11 mouse cellular contexts compared by ENCODE assay signal in genomic region chr8:95704538-95704937, GRCm38 (mm10). TPM values are rescaled to one million over a fixed set of nuclear protein-coding genes. Genes with fewer than 3 reads are reported as not detected.
DNase-seq lines count a peak whose midpoint lies in the region; ATAC-seq and TF ChIP-seq lines count a peak whose summit lies in the region.
"Had no signal": no experiment of that assay in that cellular context is flagged by ENCODE, and none has a peak within 500 bp of the region (broad histone marks: within the 10 kb centered on the region; RNA-seq: fewer than 3 reads in every experiment).

No protein-coding gene starts in this region.

- no peak for TF ChIP-seq CTCF in lung, adult 2 months (IDR thresholded peaks at IDR 0.05; ENCODE audit: insufficient read depth, low read length)

- no peak for TF ChIP-seq POLR2A in lung, adult 2 months (IDR thresholded peaks at IDR 0.05; ENCODE audit: borderline replicate concordance, extremely low read depth, low read depth, low read length)

- H3K9ac ChIP-seq in hindbrain, embryonic 11.5 days (ENCODE audit: low read depth, low read length) = no peak overlapping the region
- H3K9ac ChIP-seq in forebrain, embryonic 15.5 days (replicated peaks) = no peak overlapping the region
- H3K9ac ChIP-seq in midbrain, embryonic 14.5 days (replicated peaks; ENCODE audit: low read length) = peak overlapping the region; percentile 80; the same call in 1 of the 2 replicates
- H3K9ac ChIP-seq: liver, embryonic 12.5 days had no signal

- 88% methylated on average over 3 of the region's 3 CpGs for WGBS in hindbrain, embryonic 10.5 days
- 91% methylated on average over 3 of the region's 3 CpGs for WGBS in hindbrain, embryonic 11.5 days
- 92% methylated on average over 3 of the region's 3 CpGs for WGBS in forebrain, embryonic 15.5 days
- WGBS in midbrain, embryonic 14.5 days = 94% methylated on average over 3 of the region's 3 CpGs
- 95% methylated on average over 3 of the region's 3 CpGs for WGBS in lung, adult 2 months

- no peak for ATAC-seq in hindbrain, embryonic 11.5 days (ENCODE audit: low FRiP score)
- ATAC-seq in forebrain, embryonic 15.5 days (replicated peaks) = no peak
- ATAC-seq in midbrain, embryonic 14.5 days (ENCODE audit: low FRiP score, low TSS enrichment) = no peak
- ATAC-seq in megakaryocyte-erythroid progenitor cell, adult 5-6 weeks (replicated peaks; ENCODE audit: low FRiP score, low TSS enrichment, poor library complexity, severe bottlenecking) = no peak

- peaks cover 18% of the 10 kb centered on the region for H3K27me3 ChIP-seq in hindbrain, embryonic 10.5 days (ENCODE audit: insufficient read depth, poor library complexity, severe bottlenecking)
- H3K27me3 ChIP-seq in hindbrain, embryonic 11.5 days (ENCODE audit: control insufficient read depth, insufficient read depth, low read length) = no peaks in the 10 kb centered on the region
- no peaks in the 10 kb centered on the region for H3K27me3 ChIP-seq in forebrain, embryonic 15.5 days
- H3K27me3 ChIP-seq in midbrain, embryonic 14.5 days (ENCODE audit: control insufficient read depth, insufficient read depth, low read length) = no peaks in the 10 kb centered on the region

- peak; percentile 59 for DNase-seq in cerebellum, adult 9-10 months
- no peak for DNase-seq in cerebellum, postnatal 25 days
- DNase-seq in hindbrain, embryonic 10.5 days (ENCODE audit: low spot score) = no peak
- DNase-seq in hindbrain, embryonic 11.5 days (ENCODE audit: low spot score) = no peak
- DNase-seq in midbrain, embryonic 14.5 days = no peak
- DNase-seq in lung, adult 2 months = no peak

- no peaks in the 10 kb centered on the region for H3K36me3 ChIP-seq in hindbrain, embryonic 10.5 days
- no peaks in the 10 kb centered on the region; the same call in 1 of the 2 replicates for H3K36me3 ChIP-seq in hindbrain, embryonic 11.5 days (ENCODE audit: control insufficient read depth, insufficient read depth, low read length)
- H3K36me3 ChIP-seq in forebrain, embryonic 15.5 days = peaks cover 16% of the 10 kb centered on the region
- peaks cover 35% of the 10 kb centered on the region for H3K36me3 ChIP-seq in midbrain, embryonic 14.5 days (ENCODE audit: control insufficient read depth, insufficient read depth, low read length)
- H3K36me3 ChIP-seq: liver, embryonic 12.5 days had no signal

- H3K4me2 ChIP-seq in hindbrain, embryonic 11.5 days (replicated peaks; ENCODE audit: low read depth, low read length) = no peak overlapping the region
- H3K4me2 ChIP-seq in forebrain, embryonic 15.5 days (replicated peaks) = peak overlapping the region; percentile 97; the same call in 1 of the 2 replicates
- peak overlapping the region; percentile 86 for H3K4me2 ChIP-seq in midbrain, embryonic 14.5 days (ENCODE audit: low read length)

- H3K27ac ChIP-seq in hindbrain, embryonic 10.5 days = no peak overlapping the region
- H3K27ac ChIP-seq in hindbrain, embryonic 11.5 days (ENCODE audit: low read depth, low read length) = no peak overlapping the region
- no peak overlapping the region for H3K27ac ChIP-seq in forebrain, embryonic 15.5 days (replicated peaks)
- no peak overlapping the region for H3K27ac ChIP-seq in midbrain, embryonic 14.5 days (replicated peaks; ENCODE audit: low read depth, low read length)
- H3K27ac ChIP-seq: liver, embryonic 12.5 days; macrophage had no signal

- peaks cover 38% of the 10 kb centered on the region for H3K4me1 ChIP-seq in hindbrain, embryonic 10.5 days (replicated peaks)
- H3K4me1 ChIP-seq in hindbrain, embryonic 11.5 days (replicated peaks; ENCODE audit: control insufficient read depth, insufficient read depth, low read length) = peaks cover 5% of the 10 kb centered on the region
- peaks cover 46% of the 10 kb centered on the region for H3K4me1 ChIP-seq in forebrain, embryonic 15.5 days
- H3K4me1 ChIP-seq in midbrain, embryonic 14.5 days (ENCODE audit: control insufficient read depth, insufficient read depth, low read length) = peaks cover 32% of the 10 kb centered on the region
- no peaks in the 10 kb centered on the region for H3K4me1 ChIP-seq in lung, adult 2 months (ENCODE audit: control insufficient read depth, insufficient read depth, low read length)

- peak overlapping the region; percentile 67; the same call in 1 of the 2 replicates for H3K4me3 ChIP-seq in hindbrain, embryonic 10.5 days
- no peak overlapping the region for H3K4me3 ChIP-seq in hindbrain, embryonic 11.5 days (ENCODE audit: low read depth, low read length)
- H3K4me3 ChIP-seq in forebrain, embryonic 15.5 days = peak overlapping the region; percentile 83
- peak overlapping the region; percentile 61 for H3K4me3 ChIP-seq in midbrain, embryonic 14.5 days (replicated peaks; ENCODE audit: low read depth, low read length)
- no peak overlapping the region for H3K4me3 ChIP-seq in lung, adult 2 months (replicated peaks; ENCODE audit: extremely low read depth, low read depth, low read length)

- no peaks in the 10 kb centered on the region for H3K9me3 ChIP-seq in hindbrain, embryonic 10.5 days
- H3K9me3 ChIP-seq in hindbrain, embryonic 11.5 days (ENCODE audit: control insufficient read depth, low read length) = no peaks in the 10 kb centered on the region
- H3K9me3 ChIP-seq in forebrain, embryonic 15.5 days = no peaks in the 10 kb centered on the region
- H3K9me3 ChIP-seq in midbrain, embryonic 14.5 days (ENCODE audit: control insufficient read depth, low read length) = no peaks in the 10 kb centered on the region
- H3K9me3 ChIP-seq: liver, embryonic 12.5 days had no signal

RNA-seq across cellular contexts. Expression of gene Setd6, which starts 11.1 kb away (rescaled TPM):
- 20.3 and 23.4 TPM in 2 replicates for polyA plus RNA-seq in hindbrain, embryonic 10.5 days (2016; fragmentation: Nextera tagmentation; extraction: Ambion mirVana)
- polyA plus RNA-seq in hindbrain, embryonic 11.5 days (2014; fragmentation: Nextera tagmentation; extraction: Ambion mirVana) = 18.2 and 21.3 TPM in 2 replicates
- polyA plus RNA-seq in forebrain, embryonic 15.5 days (2015; fragmentation: Nextera tagmentation; extraction: Ambion mirVana) = 26.1 and 28.8 TPM in 2 replicates
- polyA plus RNA-seq in midbrain, embryonic 14.5 days (2014; fragmentation: Nextera tagmentation; extraction: Ambion mirVana) = 28.3 and 32.8 TPM in 2 replicates
- total RNA-seq in megakaryocyte-erythroid progenitor cell, adult 5-6 weeks (2014; fragmentation: Nextera tagmentation) = 26.9 and 57.7 TPM in 2 replicates
- total RNA-seq in megakaryocyte-erythroid progenitor cell, adult 5-6 weeks (2017) = 57.6 and 126 TPM in 2 replicates
- 8.9 and 13.8 TPM in 2 replicates for polyA plus RNA-seq in lung, adult 2 months (2012; rRNA removed)

RNA-seq across cellular contexts. Expression of gene Ndrg4, which starts 27.8 kb away (rescaled TPM):
- 27.5 and 51.8 TPM in 2 replicates for polyA plus RNA-seq in hindbrain, embryonic 10.5 days (2016; fragmentation: Nextera tagmentation; extraction: Ambion mirVana)
- polyA plus RNA-seq in hindbrain, embryonic 11.5 days (2014; fragmentation: Nextera tagmentation; extraction: Ambion mirVana) = 45.0 and 61.6 TPM in 2 replicates
- 200 and 204 TPM in 2 replicates for polyA plus RNA-seq in forebrain, embryonic 15.5 days (2015; fragmentation: Nextera tagmentation; extraction: Ambion mirVana)
- polyA plus RNA-seq in midbrain, embryonic 14.5 days (2014; fragmentation: Nextera tagmentation; extraction: Ambion mirVana) = 276 and 287 TPM in 2 replicates
- total RNA-seq in megakaryocyte-erythroid progenitor cell, adult 5-6 weeks (2014; fragmentation: Nextera tagmentation) = not detected in 2 replicates
- total RNA-seq in megakaryocyte-erythroid progenitor cell, adult 5-6 weeks (2017) = not detected in 2 replicates
- 17.4 and 21.5 TPM in 2 replicates for polyA plus RNA-seq in lung, adult 2 months (2012; rRNA removed)
- total RNA-seq: neutrophil, adult 5-6 weeks had no signal

Comparison
In these comparisons a context has a peak if more than half of its experiments do, and no peak if none do; other contexts are left out.
1. H3K4me3 ChIP-seq: peak in hindbrain, embryonic 10.5 days (single experiment), forebrain, embryonic 15.5 days (single experiment) and midbrain, embryonic 14.5 days (single experiment); none in hindbrain, embryonic 11.5 days (single experiment) and lung, adult 2 months (single experiment).